Mouse (Mus musculus): Measurements from ENCODE around the gene Vps50.
A peak's percentile ranks its signal among the peaks of the same experiment; 100 is the strongest.
"Not testable (repeated sequence)": the region's sequence is repeated elsewhere in the genome, so short reads cannot be mapped to it uniquely, and the experiment has no call there.

Vps50 gene

GRCm38 (mm10) chr6:3536048-3536447 lies 37.9 kb downstream of the Vps50 start:
- DNase-seq (ENCODE audit: low spot score): no peak

GRCm38 (mm10) chr6:3539470-3539869 lies 41.3 kb downstream of the Vps50 start:
- DNase-seq (ENCODE audit: low spot score): no peak

- DNase-seq (ENCODE audit: low spot score): no peak
These were observed 45.7 kb downstream of the Vps50 start for GRCm38 (mm10) chr6:3543862-3544261.

GRCm38 (mm10) chr6:3544970-3545369 lies 46.8 kb downstream of the Vps50 start:
- no peak for DNase-seq (ENCODE audit: low spot score)

- no peak for DNase-seq (ENCODE audit: low spot score)
These were observed 50.8 kb downstream of the Vps50 start for GRCm38 (mm10) chr6:3548959-3549358.

- no peak for DNase-seq (ENCODE audit: low spot score)
These were observed 51.8 kb downstream of the Vps50 start for GRCm38 (mm10) chr6:3549992-3550391.

GRCm38 (mm10) chr6:3552681-3553080 lies 54.5 kb downstream of the Vps50 start:
- DNase-seq (ENCODE audit: low spot score): not testable (repeated sequence)

GRCm38 (mm10) chr6:3557177-3557576 lies 59.0 kb downstream of the Vps50 start:
- no peak for DNase-seq (ENCODE audit: low spot score)

- no peak for DNase-seq (ENCODE audit: low spot score)
These were observed 61.8 kb downstream of the Vps50 start for GRCm38 (mm10) chr6:3560009-3560408.

GRCm38 (mm10) chr6:3562301-3562700 lies 64.1 kb downstream of the Vps50 start:
- no peak for DNase-seq (ENCODE audit: low spot score)

- not testable (repeated sequence) for DNase-seq (ENCODE audit: low spot score)
These were observed 65.9 kb downstream of the Vps50 start for GRCm38 (mm10) chr6:3564118-3564517.

GRCm38 (mm10) chr6:3565005-3565404 lies 66.8 kb downstream of the Vps50 start:
- no peak for DNase-seq (ENCODE audit: low spot score)

GRCm38 (mm10) chr6:3565667-3566066 lies 67.5 kb downstream of the Vps50 start:
- DNase-seq (ENCODE audit: low spot score): no peak

GRCm38 (mm10) chr6:3567071-3567610 lies 69.0 kb downstream of the Vps50 start:
- DNase-seq (ENCODE audit: low spot score): no peak

GRCm38 (mm10) chr6:3572221-3572815 lies 74.1 kb downstream of the Vps50 start:
- no peak for DNase-seq (ENCODE audit: low spot score)

- no peak for DNase-seq (ENCODE audit: low spot score)
These were observed 75.6 kb downstream of the Vps50 start for GRCm38 (mm10) chr6:3573787-3574186.

GRCm38 (mm10) chr6:3585402-3585801 lies 87.2 kb downstream of the Vps50 start:
- DNase-seq (ENCODE audit: low spot score): no peak

- DNase-seq (ENCODE audit: low spot score): no peak
These were observed 92.2 kb downstream of the Vps50 start for GRCm38 (mm10) chr6:3590289-3590904.

GRCm38 (mm10) chr6:3594246-3594645 lies 96.1 kb downstream of the Vps50 start:
- DNase-seq (ENCODE audit: low spot score): no peak

GRCm38 (mm10) chr6:3612827-3613226 lies 114.6 kb downstream of the Vps50 start:
- DNase-seq (ENCODE audit: low spot score): no peak

GRCm38 (mm10) chr6:3620428-3621387 lies 122.5 kb downstream of the Vps50 start:
- peak; percentile 38 for DNase-seq (ENCODE audit: low spot score)
